Mouse (Mus musculus): ENCODE measurements around the gene Larp7.

DNA sequence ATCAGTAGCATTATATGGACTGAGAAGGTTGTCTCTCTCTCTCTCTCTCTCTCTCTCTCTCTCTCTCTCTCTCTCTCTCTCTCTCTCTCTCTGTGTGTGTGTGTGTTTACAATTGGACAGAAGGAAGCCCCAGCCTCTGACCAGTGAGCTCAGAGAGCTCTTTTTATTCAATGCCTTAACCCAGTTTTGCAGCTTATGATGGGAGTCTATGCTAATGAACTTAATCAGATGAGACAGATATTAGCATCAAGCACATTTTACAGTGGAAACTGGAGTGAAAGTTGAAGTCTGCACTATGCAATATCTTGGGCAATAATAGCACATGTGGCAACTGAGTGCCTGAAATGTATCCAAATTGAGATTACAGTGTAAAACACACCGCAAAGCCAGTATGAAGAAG, 37.9 kb downstream of the Larp7 start:
- no peak for TF ChIP-seq POLR2A (IDR thresholded peaks at IDR 0.05; ENCODE audit: insufficient read depth, low read depth, low read length)
- no peak for TF ChIP-seq CTCF (IDR thresholded peaks at IDR 0.05; ENCODE audit: insufficient read depth, low read depth, low read length)
